Mouse (Mus musculus) lung, embryonic 14.5 days (tissue): Measurements from ENCODE around the gene Spint3. TPM values are rescaled to one million over a fixed set of nuclear protein-coding genes. Genes with fewer than 3 reads are reported as not detected.
A peak's percentile ranks its signal among the peaks of the same experiment; 100 is the strongest.
"Not testable (repeated sequence)": the region's sequence is repeated elsewhere in the genome, so short reads cannot be mapped to it uniquely, and the experiment has no call there.

ENCODE experiments used
- ATAC-seq: fragments of 200-750 bp; cut with Nextera tagmentation; 2 replicates; pipeline ENCODE4 v1.8.0; 2017; ENCODE audit warnings: mild to moderate bottlenecking, moderate TSS enrichment, moderate library complexity; ENCODE audit not compliant: insufficient read depth
- DNase-seq: peaks from one replicate; pipeline ENCODE4 v3.0.0-alpha.2; 2015
- H3K27ac ChIP-seq: fragments of 300-500 bp; sonication (generic); 2 replicates; pipeline ENCODE4 v1.5.1; 2014; ENCODE audit warnings: low read depth, mild to moderate bottlenecking, moderate library complexity
- H3K27me3 ChIP-seq: fragments of 300-500 bp; sonication (generic); 2 replicates; pipeline ENCODE4 v1.6.1; 2014; ENCODE audit warnings: low read length, control low read depth; ENCODE audit not compliant: insufficient read depth
- H3K36me3 ChIP-seq: fragments of 300-500 bp; sonication (generic); 2 replicates; pipeline ENCODE4 v1.6.1; 2014; ENCODE audit warnings: control low read depth; ENCODE audit not compliant: insufficient read depth
- H3K4me1 ChIP-seq: fragments of 300-500 bp; sonication (generic); 2 replicates; pipeline ENCODE4 v1.6.1; 2014; ENCODE audit warnings: antibody characterized with exemption, control low read depth; ENCODE audit not compliant: insufficient read depth
- H3K4me2 ChIP-seq: fragments of 300-500 bp; sonication (generic); 2 replicates; pipeline ENCODE4 v1.6.1; 2014; ENCODE audit warnings: mild to moderate bottlenecking
- H3K4me3 ChIP-seq: fragments of 300-500 bp; sonication (generic); 2 replicates; pipeline ENCODE4 v1.5.1; 2014; ENCODE audit warnings: low read depth, low read length
- H3K9ac ChIP-seq: fragments of 300-500 bp; sonication (generic); 2 replicates; pipeline ENCODE4 v1.6.1; 2014
- H3K9me3 ChIP-seq: fragments of 300-500 bp; sonication (generic); 2 replicates; pipeline ENCODE4 v1.6.1; 2016; ENCODE audit warnings: low read depth, low read length, control low read depth
- CTCF ChIP-seq: IDR thresholded peaks from 2 replicates; pipeline ENCODE4 v1.5.1; 2016; ENCODE audit warnings: antibody characterized with exemption, low read depth
- WGBS: fragments of 180-500 bp; shearing (Covaris S2); extraction: QIAGEN DNeasy Blood & Tissue Kit; methylation state at CpG from one replicate; pipeline ENCODE4 v1.1.7; 2014; 5-methylcytosine and 5-hydroxymethylcytosine counted together
- polyA plus RNA-seq: library from polyadenylated mRNA; unstranded; fragments of >200 nt; fragmentation: Nextera tagmentation; extraction: Ambion mirVana; gene quantifications from 2 replicates; pipeline ENCODE4 v1.2.1, GENCODE M21; 2014

Spint3 gene
- polyA plus RNA-seq, 1 experiment from 2014 or later, result not detected

DNA sequence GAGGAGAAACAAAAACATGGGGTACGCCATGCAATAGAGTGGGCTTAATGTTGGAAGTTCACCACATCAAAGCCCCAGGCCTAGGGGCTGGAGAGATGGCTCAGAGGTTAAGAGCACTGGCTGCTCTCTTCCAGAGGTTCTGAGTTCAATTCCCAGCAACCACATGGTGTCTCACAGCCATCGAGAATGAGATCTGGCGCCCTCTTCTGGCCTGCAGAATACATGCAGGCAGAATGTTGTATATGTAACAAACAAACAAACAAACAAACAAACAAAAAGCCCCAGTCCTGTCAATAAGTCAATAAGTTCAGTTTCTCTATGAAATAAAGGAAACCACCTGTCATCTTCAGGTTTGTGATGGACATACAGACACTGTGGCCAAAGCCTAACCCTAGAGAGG lies 26.9 kb upstream of the Spint3 start:
- H3K9ac ChIP-seq, result no peak overlapping the region
- H3K4me3 ChIP-seq, result no peak overlapping the region
- H3K9me3 ChIP-seq, result no peaks in the 10 kb centered on the region
- no peak for DNase-seq
- TF ChIP-seq CTCF, result peak; percentile 33; the same call in 1 of the 2 replicates
- H3K27ac ChIP-seq, result no peak overlapping the region
- no peaks in the 10 kb centered on the region for H3K4me1 ChIP-seq
- no peaks in the 10 kb centered on the region for H3K36me3 ChIP-seq
- no peak overlapping the region for H3K4me2 ChIP-seq
- 57% methylated on average over 3 of the region's 3 CpGs for WGBS
- no peak for ATAC-seq
- H3K27me3 ChIP-seq, result no peaks in the 10 kb centered on the region

DNA sequence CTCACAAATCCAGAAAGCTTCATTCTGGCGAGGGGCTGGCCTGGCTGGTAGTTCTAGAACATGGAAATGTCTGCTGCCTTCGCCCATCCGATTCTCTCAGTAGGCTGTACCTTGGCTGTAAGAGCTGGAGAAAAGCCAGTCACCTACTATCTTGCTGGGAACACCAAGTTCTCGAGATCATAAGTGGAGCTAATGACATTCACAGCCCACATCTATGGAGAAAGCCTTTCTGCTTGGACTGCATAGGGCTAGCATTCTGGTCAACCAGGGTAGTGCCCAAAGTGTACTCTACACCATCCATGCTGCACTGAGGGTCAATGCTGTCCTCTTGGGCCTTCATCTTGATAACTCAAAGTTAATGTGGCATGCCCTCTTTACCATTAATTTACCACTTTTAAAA lies 20.2 kb upstream of the Spint3 start, which contains the start of gene Eppin:
Eppin (minus strand) TSS at position 101 of the 400 bp plus-strand sequence.
- Histone ChIP-seq H3K4me3 (no peak within 1 kb of the TSS), H3K9ac (no peak within 1 kb of the TSS), H3K36me3 (no peaks in the 10 kb centered on the region), H3K4me1 (no peaks in the 10 kb centered on the region), H3K9me3 (no peaks in the 10 kb centered on the region), H3K4me2 (no peak within 1 kb of the TSS), H3K27me3 (no peaks in the 10 kb centered on the region), H3K27ac (no peak within 1 kb of the TSS)
- TF ChIP-seq CTCF, result no peak
- 75% methylated on average over 4 of the region's 4 CpGs for WGBS
- no peak for ATAC-seq
- DNase-seq, result no peak

DNA sequence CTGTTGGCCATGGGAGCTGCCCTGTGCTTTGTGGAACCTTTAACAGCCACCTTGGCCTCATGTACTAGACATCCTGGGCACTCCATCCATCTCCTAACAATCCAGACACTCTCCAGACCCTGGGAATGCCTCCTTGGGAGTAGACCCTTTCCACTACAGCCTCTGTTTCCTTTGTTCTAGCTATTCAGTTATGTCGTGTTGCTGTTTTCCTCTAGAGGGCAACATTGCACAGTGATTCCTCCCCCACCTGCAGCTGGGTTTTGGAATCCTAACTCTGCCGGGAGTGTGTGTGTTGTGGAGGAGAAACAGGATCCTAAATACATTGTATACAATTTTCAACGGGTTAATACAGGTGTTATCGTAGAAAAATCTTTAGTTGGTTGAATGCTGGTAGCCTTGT lies 18.8 kb upstream of the Spint3 start:
- 10% methylated on average over 4 of the region's 4 CpGs for WGBS
- DNase-seq (peak; percentile 80), ATAC-seq (peak; percentile 52; the same call in 1 of the 2 replicates)
- Histone ChIP-seq H3K4me3 (no peak overlapping the region), H3K9me3 (no peaks in the 10 kb centered on the region), H3K27me3 (no peaks in the 10 kb centered on the region), H3K9ac (no peak overlapping the region), H3K36me3 (no peaks in the 10 kb centered on the region), H3K4me1 (no peaks in the 10 kb centered on the region), H3K4me2 (no peak overlapping the region), H3K27ac (no peak overlapping the region)
- TF ChIP-seq CTCF, result peak; percentile 81

DNA sequence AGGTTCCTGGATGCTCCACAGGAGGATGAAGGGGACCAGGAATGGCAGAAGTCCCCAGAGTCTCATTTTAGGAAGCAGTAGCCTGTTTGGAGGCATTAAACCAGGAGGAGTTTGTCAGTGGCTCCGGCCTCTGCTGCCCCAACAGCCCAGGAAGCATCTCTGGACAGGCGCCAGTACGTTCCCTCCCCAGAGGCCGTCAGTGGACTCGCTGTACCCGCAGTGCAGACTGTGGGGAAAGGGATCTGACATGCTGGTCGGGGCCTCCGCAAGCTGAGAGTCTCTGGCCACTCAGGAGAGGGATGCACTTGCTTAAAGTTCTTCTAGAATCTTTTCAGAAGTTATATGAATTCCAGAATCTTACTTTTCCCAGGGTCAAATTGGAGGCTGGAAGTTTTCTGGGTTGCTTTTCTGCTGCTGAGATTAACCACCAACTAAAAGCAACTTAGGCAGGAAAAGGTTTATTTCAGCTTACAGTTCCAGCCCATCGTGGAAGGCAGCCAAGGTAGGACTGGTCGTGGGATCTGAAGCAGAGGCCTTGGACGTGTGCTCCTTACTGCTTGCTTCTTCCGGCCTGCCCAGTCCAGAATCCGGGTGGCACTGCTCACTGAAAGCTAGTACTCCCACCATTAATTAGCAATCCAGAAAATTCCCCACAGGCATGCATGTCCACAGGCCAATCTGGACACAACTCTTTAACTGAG lies 11.9 kb upstream of the Spint3 start, which contains the start of gene Wfdc6a:
Wfdc6a (minus strand) TSS at position 423 of the 701 bp plus-strand sequence.
- H3K27me3 ChIP-seq, H3K4me2 ChIP-seq, H3K4me3 ChIP-seq, H3K9ac ChIP-seq, H3K9me3 ChIP-seq, H3K4me1 ChIP-seq, H3K36me3 ChIP-seq: not testable (repeated sequence)
- H3K27ac ChIP-seq, result peak within 1 kb of the TSS; percentile 50; the same call in 1 of the 2 replicates
- ATAC-seq, result peak; percentile 52; the same call in 1 of the 2 replicates
- 37% methylated on average over 13 of the region's 13 CpGs for WGBS
- DNase-seq, result peak; percentile 71

DNA sequence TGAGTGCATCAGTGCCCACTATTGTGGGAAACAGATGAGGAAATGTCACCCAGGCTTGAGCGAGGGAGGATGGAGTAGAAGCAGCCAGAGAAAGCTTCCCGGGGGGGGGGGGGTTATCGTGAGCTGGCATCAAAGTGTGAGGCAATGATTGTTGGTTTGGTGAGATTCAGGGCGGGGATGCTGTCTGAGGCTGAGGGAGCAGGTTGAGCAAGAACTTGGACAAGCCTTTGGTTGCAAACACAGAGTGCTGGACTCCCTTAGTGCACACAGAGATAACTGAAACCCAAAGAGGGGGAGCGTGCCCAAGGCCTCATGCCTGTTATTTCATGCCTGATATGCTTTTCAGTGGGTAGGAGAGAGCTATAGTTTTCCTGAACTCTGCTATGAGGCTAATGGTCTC lies 5.8 kb downstream of the Spint3 start:
- DNase-seq (no peak), ATAC-seq (no peak)
- H3K4me3 ChIP-seq, result no peak overlapping the region
- H3K9ac ChIP-seq, result no peak overlapping the region
- peaks cover 9% of the 10 kb centered on the region; the same call in 1 of the 2 replicates for H3K36me3 ChIP-seq
- H3K27ac ChIP-seq, result no peak overlapping the region
- 86% methylated on average over 5 of the region's 5 CpGs for whole genome bisulfite sequencing
- H3K27me3 ChIP-seq, result peaks cover 5% of the 10 kb centered on the region; the same call in 1 of the 2 replicates
- no peak for TF ChIP-seq CTCF
- H3K9me3 ChIP-seq, result no peaks in the 10 kb centered on the region
- no peaks in the 10 kb centered on the region for H3K4me1 ChIP-seq
- no peak overlapping the region for H3K4me2 ChIP-seq

DNA sequence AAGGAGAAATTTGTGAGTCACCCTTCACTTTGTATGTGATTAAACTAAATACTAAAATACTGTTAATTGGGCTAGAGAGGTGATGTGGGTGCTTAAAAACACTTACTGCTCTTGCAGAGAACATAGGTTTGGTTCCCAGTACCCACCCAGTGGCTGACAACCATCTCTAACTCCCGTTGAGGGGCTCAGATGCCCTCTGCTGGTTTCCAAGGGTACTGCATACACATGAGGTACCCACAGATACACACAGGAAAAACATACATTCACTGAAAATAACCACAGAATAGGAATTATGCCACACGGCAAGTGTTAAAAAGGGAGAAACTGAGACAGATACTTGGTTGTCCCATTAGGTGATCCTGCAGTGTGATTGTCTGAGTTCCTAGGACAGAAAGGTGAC lies 6.3 kb downstream of the Spint3 start:
- peak; percentile 51 for TF ChIP-seq CTCF
- H3K27ac ChIP-seq, result no peak overlapping the region
- H3K4me2 ChIP-seq, result no peak overlapping the region
- H3K9me3 ChIP-seq, result no peaks in the 10 kb centered on the region
- WGBS, result 81% methylated on average over 2 of the region's 2 CpGs
- DNase-seq, result no peak
- H3K4me1 ChIP-seq, result no peaks in the 10 kb centered on the region
- peaks cover 9% of the 10 kb centered on the region; the same call in 1 of the 2 replicates for H3K36me3 ChIP-seq
- no peak overlapping the region for H3K9ac ChIP-seq
- no peak for ATAC-seq
- no peak overlapping the region for H3K4me3 ChIP-seq
- H3K27me3 ChIP-seq, result peaks cover 7% of the 10 kb centered on the region; the same call in 1 of the 2 replicates

DNA sequence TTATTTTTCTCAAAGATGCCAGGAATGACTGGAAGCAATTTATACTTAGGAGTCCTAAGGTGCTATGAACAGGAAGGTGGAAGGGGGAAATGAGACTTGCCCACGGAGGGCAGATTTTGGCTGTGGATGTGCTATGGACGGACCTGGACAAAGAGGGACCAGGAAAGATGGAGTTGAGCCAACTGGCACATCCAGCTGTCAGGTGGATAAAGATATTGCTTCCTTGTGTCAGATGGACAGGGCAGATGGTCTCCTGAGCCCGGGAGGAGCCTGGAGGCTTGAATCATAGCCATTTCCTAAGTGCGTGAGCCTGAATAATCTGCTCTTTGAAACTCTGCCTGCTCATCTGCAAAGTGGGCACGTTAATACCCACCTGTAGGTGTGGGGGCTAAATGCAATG lies 8.9 kb downstream of the Spint3 start:
- TF ChIP-seq CTCF, result no peak
- no peak overlapping the region for H3K9ac ChIP-seq
- WGBS, result 58% methylated on average over 5 of the region's 5 CpGs
- ATAC-seq, result no peak
- no peaks in the 10 kb centered on the region for H3K9me3 ChIP-seq
- H3K27ac ChIP-seq, result no peak overlapping the region
- H3K4me3 ChIP-seq, result peak overlapping the region; percentile 52
- no peak for DNase-seq
- 0 out of 2 replicates have a peak, but pooled peaks cover 2% of the 10 kb centered on the region for H3K4me1 ChIP-seq
- H3K27me3 ChIP-seq, result peaks cover 7% of the 10 kb centered on the region; the same call in 1 of the 2 replicates
- H3K36me3 ChIP-seq, result peaks cover 9% of the 10 kb centered on the region; the same call in 1 of the 2 replicates
- H3K4me2 ChIP-seq, result peak overlapping the region; percentile 91
